Mouse (Mus musculus): ENCODE data around the gene Lag3.

GRCm38 (mm10) chr6:124884714-124885500, 26.6 kb downstream of the Lag3 start:
- TF ChIP-seq CTCF (IDR thresholded peaks at IDR 0.05; ENCODE audit: low read depth, low read length) (no peak), GATA1 (IDR thresholded peaks at IDR 0.05; ENCODE audit: borderline replicate concordance, low read length) (no peak), TAL1 (conservative IDR thresholded peaks at IDR 0.05; ENCODE audit: low read depth, low read length) (no peak)
